Mouse (Mus musculus): ENCODE results near the gene Zfp952. TPM values are rescaled to one million over a fixed set of nuclear protein-coding genes. Genes with fewer than 3 reads are reported as not detected.

The Zfp952 gene
- polyA plus RNA-seq (2015; fragmentation: Nextera tagmentation; extraction: Ambion mirVana): 11.7 and 13.7 TPM in 2 replicates

DNA sequence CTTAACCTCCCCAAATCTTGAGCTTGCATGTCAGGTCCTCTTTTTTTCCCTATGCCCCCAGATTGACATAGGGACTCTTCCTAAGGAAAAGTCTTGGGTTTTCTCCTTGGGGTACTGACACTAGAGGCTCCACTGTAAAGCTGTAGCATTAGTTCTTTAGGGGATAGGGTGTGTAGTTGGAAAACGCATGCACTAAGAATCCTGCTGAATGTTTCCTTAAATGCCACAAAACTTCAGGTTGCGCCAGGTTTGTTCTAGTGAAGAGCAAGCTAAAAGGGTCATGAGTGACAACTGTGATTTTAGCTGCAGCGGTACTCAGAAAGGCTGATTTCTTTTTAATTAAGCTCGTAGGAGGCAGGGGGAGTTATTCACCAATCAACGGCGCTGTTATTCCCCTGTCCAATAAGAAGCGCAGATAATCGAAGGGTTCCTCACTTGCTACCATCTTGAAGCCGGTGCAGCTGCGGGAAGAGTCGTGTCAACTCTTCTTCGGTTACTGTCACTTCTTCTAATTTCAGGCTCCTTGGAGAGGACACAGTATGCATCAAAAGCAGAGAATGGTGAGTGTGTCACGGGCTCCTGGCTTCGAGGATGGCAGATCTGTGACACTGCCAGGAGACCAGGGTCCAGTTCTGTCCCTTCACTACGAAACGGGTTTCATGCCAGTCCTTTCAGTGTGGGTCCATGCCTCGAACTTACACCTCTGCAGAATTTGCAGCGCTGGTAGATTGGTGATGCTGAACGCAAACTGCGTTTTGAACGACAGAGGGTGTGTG lies at the start of gene Zfp952:
TSS of gene Zfp952 (plus strand) at position 431 of the 776 bp plus-strand sequence.
- 2% methylated on average over 21 of the region's 21 CpGs for WGBS
- Histone ChIP-seq H3K4me3 (replicated peaks) (peak within 1 kb of the TSS; percentile 71), H3K36me3 (peaks cover 24% of the 10 kb centered on the region), H3K27me3 (no peaks in the 10 kb centered on the region), H3K4me1 (peaks cover 16% of the 10 kb centered on the region), H3K4me2 (replicated peaks) (peak within 1 kb of the TSS; percentile 63), H3K9ac (peak within 1 kb of the TSS; percentile 57), H3K27ac (replicated peaks) (peak within 1 kb of the TSS; percentile 82), H3K9me3 (replicated peaks) (no peaks in the 10 kb centered on the region; the same call in 1 of the 2 replicates)
- ATAC-seq (ENCODE audit: insufficient number of reproducible peaks, low FRiP score, low TSS enrichment, low read depth): peak; percentile 93

DNA sequence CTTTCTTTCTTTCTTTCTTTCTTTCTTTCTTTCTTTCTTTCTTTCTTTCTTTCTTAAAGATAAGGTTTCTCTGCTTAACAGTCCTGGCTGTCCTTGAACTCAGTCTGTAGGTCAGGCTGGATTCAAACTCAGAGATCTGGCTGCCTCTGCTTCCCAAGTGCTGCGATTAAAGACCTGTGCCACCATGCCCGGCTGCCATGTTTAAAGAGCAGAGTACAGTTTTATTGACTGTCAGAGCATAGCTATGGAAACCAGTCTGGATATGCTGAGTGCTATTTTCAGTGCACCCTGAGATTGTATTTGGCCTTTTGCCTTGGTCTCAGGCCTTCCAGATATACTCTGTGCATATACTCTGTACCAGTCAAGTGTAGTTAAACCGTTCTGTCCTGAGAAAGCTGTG lies 49.3 kb upstream of the Zfp952 start:
- WGBS: 92% methylated on average over 3 of the region's 3 CpGs
- Histone ChIP-seq H3K27me3 (no peaks in the 10 kb centered on the region), H3K4me2 (replicated peaks) (no peak overlapping the region), H3K9me3 (replicated peaks) (no peaks in the 10 kb centered on the region), H3K9ac (no peak overlapping the region), H3K4me1 (peaks cover 18% of the 10 kb centered on the region), H3K36me3 (no peaks in the 10 kb centered on the region), H3K27ac (replicated peaks) (no peak overlapping the region), H3K4me3 (replicated peaks) (no peak overlapping the region)
- ATAC-seq (ENCODE audit: insufficient number of reproducible peaks, low FRiP score, low TSS enrichment, low read depth): no peak

DNA sequence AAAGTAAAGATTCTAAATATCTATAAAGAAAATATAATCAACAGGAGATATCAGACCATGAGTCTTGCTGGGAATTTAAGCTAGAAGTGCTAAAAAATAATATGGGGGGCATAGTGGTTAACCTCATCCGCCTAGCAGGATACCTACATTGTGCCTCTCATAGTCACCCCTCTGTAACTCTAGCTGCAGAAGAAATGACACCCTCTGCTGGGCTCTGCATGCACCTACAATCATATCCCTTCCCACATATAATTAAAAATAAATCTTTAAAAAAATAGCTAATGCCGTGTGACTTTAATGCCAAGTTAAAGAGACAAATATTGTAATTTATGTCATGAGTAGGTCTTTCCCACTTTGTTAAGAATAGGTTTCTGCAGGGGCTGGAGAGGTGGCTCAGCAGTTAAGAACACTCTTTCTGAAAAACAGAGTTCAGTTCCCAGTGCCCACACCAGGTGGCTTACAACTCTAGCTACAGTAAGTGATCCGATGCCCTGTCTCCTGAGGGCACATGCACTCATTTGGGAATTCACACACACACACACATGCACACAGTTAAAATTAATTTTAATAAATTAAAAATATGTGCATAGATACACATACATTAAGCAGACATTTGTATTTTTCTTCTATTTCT lies 48.4 kb upstream of the Zfp952 start:
- Histone ChIP-seq H3K27me3 (no peaks in the 10 kb centered on the region), H3K4me2 (replicated peaks) (no peak overlapping the region), H3K9ac (no peak overlapping the region), H3K36me3 (no peaks in the 10 kb centered on the region), H3K4me1 (peaks cover 18% of the 10 kb centered on the region), H3K9me3 (replicated peaks) (no peaks in the 10 kb centered on the region), H3K4me3 (replicated peaks) (no peak overlapping the region), H3K27ac (replicated peaks) (no peak overlapping the region)
- ATAC-seq (ENCODE audit: insufficient number of reproducible peaks, low FRiP score, low TSS enrichment, low read depth): no peak
- 56% methylated on average over 3 of the region's 3 CpGs for whole genome bisulfite sequencing

DNA sequence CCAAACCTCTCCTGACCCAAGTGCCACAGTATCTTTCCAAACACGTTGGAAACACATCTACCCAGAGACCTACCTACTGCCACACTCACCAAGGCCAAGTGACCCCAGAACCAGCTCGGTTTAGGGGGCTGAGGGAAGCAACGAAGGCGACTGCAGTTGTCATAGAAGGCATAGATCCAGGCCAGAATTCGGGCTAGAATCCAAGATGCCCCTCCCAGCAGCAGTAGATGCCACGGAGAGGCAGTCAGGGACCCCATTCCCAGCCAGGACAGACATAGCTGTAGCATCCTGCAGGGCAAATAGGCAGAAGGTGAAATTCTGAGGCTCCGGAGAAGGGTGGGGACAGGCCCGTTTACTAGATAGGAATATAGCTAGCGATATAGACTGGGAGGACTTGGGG lies 46.2 kb upstream of the Zfp952 start:
- Histone ChIP-seq H3K9ac (peak overlapping the region; percentile 59), H3K4me3 (replicated peaks) (peak overlapping the region; percentile 67), H3K36me3 (no peaks in the 10 kb centered on the region), H3K9me3 (replicated peaks) (no peaks in the 10 kb centered on the region), H3K4me1 (peaks cover 18% of the 10 kb centered on the region), H3K27me3 (no peaks in the 10 kb centered on the region), H3K4me2 (replicated peaks) (peak overlapping the region; percentile 88), H3K27ac (replicated peaks) (peak overlapping the region; percentile 87)
- 56% methylated on average over 9 of the region's 9 CpGs for WGBS
- ATAC-seq (ENCODE audit: insufficient number of reproducible peaks, low FRiP score, low TSS enrichment, low read depth): no peak

DNA sequence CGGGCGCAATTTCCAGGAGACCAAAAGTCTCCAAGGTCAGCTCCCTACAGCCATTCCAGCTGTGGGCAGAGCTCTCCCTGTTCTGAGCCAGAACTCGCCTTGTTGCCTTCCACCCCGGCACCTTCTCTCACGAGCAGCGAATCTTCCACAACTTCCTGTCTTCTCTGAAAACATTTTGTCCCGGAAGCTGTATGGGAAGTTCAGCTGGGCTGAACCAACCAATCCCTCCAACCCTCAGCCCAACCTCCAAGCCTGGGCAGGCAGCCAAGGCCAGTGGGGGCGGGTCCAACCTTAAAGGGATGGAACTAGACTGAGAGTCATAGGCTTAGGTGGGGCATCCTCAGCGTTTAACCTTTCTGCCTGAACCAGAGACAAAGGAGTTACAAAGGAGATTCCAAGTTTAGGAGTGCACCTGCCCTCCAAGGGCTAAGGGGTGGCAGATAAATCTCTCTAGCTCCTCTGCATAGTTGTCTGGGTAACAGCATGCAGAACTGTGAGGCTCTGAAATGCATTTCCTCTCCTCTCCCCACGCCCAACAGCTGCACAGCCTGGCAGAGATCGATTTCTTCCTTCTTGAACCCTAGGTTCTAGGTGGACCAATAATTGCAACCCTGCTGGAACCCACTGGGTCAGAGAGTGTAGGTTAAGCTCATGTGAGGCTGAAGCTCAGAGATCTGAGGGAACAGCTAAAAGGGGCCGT lies 45.6 kb upstream of the Zfp952 start, which contains the start of gene Cyp4f13:
TSS of gene Cyp4f13 (minus strand) at position 188 of the 700 bp plus-strand sequence.
- 18% methylated on average over 12 of the region's 12 CpGs for WGBS
- Histone ChIP-seq H3K4me1 (peaks cover 18% of the 10 kb centered on the region), H3K9me3 (replicated peaks) (no peaks in the 10 kb centered on the region), H3K4me2 (replicated peaks) (peak within 1 kb of the TSS; percentile 88), H3K9ac (peak within 1 kb of the TSS; percentile 59), H3K27me3 (no peaks in the 10 kb centered on the region), H3K36me3 (no peaks in the 10 kb centered on the region), H3K4me3 (replicated peaks) (peak within 1 kb of the TSS; percentile 67), H3K27ac (replicated peaks) (peak within 1 kb of the TSS; percentile 87)
- ATAC-seq (ENCODE audit: insufficient number of reproducible peaks, low FRiP score, low TSS enrichment, low read depth): peak; percentile 92

DNA sequence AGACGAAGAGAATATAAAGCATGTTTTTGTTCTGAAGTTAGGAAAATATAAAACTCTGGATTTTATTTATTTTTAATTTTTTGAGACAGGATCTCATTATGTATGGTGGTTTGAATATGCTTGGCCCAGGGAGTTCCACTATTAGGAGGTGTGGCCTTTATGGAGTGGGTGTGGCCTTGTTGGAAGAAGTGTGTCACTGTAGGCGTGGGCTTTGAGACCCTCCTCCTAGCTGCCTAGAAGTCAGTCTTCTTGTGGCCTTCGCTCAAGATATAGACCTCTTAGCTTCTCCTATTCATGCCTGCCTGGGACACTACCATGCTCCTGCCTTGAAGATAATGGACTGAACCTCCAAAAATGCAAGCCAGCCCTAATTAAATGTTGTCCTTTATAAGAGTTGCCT lies 42.8 kb upstream of the Zfp952 start:
- Histone ChIP-seq H3K27ac (replicated peaks) (no peak overlapping the region), H3K4me1 (peaks cover 18% of the 10 kb centered on the region), H3K36me3 (no peaks in the 10 kb centered on the region), H3K4me2 (replicated peaks) (no peak overlapping the region), H3K27me3 (no peaks in the 10 kb centered on the region), H3K9ac (no peak overlapping the region), H3K4me3 (replicated peaks) (no peak overlapping the region), H3K9me3 (replicated peaks) (no peaks in the 10 kb centered on the region)
- 81% methylated on average over 3 of the region's 3 CpGs for WGBS
- ATAC-seq (ENCODE audit: insufficient number of reproducible peaks, low FRiP score, low TSS enrichment, low read depth): no peak

DNA sequence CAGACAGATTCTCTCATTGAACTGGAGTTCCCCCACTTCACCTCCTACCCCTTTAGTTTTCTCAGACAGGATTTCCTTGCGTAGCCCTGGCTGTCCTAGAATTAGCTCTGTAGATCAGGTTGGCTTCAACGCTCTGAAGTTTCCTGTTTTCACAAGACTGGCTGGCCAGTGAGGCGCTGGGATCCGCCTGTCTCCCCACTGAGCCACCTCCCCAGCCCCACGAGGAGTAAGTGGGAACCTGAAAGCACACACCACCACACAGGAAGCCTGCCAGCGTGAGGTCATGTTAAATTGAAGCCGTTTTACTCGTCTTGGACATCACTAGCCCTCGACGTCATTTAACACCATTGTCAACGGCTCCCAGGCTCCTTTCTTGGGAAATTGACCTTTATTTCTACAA lies 41.9 kb upstream of the Zfp952 start:
- no peaks in the 10 kb centered on the region for H3K36me3 ChIP-seq
- no peak overlapping the region for H3K4me3 ChIP-seq (replicated peaks)
- H3K27me3 ChIP-seq: no peaks in the 10 kb centered on the region
- no peak for ATAC-seq (ENCODE audit: insufficient number of reproducible peaks, low FRiP score, low TSS enrichment, low read depth)
- no peak overlapping the region for H3K4me2 ChIP-seq (replicated peaks)
- peaks cover 17% of the 10 kb centered on the region for H3K4me1 ChIP-seq
- H3K9ac ChIP-seq: no peak overlapping the region
- 78% methylated on average over 11 of the region's 11 CpGs for WGBS
- H3K9me3 ChIP-seq (replicated peaks): no peaks in the 10 kb centered on the region
- H3K27ac ChIP-seq (replicated peaks): no peak overlapping the region

DNA sequence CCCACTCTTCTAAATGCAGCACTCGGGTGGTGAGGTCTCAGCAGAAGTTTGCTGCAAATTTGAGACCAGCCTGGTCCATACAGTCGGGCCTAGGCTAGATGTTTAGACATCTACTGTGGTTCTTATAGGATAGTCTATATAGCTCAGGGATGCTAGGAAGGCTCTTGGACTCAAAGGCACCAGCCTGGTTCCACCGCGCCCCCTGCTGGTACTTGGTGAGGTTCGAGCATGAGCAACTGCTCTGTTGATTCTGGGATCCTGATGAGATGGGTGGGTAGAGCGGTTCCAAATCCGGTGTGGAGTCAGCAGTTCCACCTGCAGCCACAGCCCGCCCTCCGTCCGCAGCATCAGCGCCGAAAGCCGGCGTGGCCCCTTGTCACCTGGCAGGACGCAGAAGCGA lies 41.5 kb upstream of the Zfp952 start:
- Histone ChIP-seq H3K9ac (no peak overlapping the region), H3K27me3 (no peaks in the 10 kb centered on the region), H3K9me3 (replicated peaks) (no peaks in the 10 kb centered on the region), H3K4me2 (replicated peaks) (no peak overlapping the region), H3K4me3 (replicated peaks) (no peak overlapping the region), H3K36me3 (no peaks in the 10 kb centered on the region), H3K4me1 (peaks cover 12% of the 10 kb centered on the region), H3K27ac (replicated peaks) (no peak overlapping the region)
- 30% methylated on average over 16 of the region's 16 CpGs for WGBS
- ATAC-seq (ENCODE audit: insufficient number of reproducible peaks, low FRiP score, low TSS enrichment, low read depth): no peak

DNA sequence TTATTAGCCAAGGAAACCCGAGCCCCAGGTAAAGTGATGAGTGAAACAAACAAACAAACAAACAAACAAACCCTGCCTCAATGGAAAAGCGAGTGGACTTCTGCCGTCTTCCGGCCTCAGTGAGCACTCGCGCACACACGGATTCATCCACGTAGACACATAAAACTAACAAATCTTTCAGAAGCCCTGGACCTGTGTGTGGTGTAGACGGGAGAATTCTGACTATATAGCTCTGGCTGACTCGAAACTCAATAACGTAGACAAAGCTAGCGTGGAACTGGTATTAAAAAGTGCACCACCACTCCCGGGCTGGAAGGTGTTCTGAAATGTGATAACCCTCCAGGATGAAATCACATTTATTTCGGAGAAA lies 27.7 kb upstream of the Zfp952 start:
- Histone ChIP-seq H3K9me3 (replicated peaks) (no peaks in the 10 kb centered on the region), H3K27ac (replicated peaks) (peak overlapping the region; percentile 94), H3K36me3 (no peaks in the 10 kb centered on the region), H3K9ac (peak overlapping the region; percentile 52), H3K4me1 (peaks cover 12% of the 10 kb centered on the region), H3K4me3 (replicated peaks) (peak overlapping the region; percentile 86), H3K27me3 (no peaks in the 10 kb centered on the region), H3K4me2 (replicated peaks) (peak overlapping the region; percentile 60)
- under 1% methylated on average over 14 of the region's 14 CpGs for WGBS
- peak; percentile 32; the same call in 1 of the 2 replicates for ATAC-seq (ENCODE audit: insufficient number of reproducible peaks, low FRiP score, low TSS enrichment, low read depth)

DNA sequence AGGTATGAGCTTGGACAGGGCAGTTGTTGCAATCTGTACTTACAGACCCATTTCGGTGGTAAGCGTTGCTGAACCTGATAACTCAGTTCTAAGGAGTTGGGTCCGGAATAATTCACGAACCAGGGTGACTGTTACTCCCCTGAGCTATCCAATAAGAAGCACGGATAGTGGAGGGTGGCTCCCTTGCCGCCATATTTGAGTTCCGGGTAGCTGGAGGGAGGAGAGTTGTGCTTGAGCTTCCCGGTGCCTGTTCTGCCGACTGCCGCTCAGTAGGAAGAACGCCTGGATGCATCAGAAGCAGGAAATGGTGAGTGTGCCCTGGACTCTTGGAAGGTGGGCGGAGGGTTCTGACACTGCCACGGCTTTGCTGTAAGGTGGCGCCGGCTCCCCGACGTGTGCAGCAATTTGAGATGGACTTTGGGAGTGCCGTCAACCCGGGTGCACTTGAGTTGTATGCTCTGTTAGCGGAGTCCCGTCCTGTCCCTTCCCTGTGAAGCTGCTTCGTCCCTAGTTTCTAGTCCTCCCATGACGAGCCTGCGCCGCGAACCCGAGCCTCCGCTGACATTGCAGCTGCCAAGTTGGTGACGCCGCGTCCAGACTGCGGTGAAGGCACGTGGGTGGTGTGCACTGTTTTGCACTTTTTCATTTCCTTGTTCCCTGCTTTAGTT lies 27.2 kb upstream of the Zfp952 start, which contains the start of gene Zfp472:
TSS of gene Zfp472 (plus strand) at position 192 of the 668 bp plus-strand sequence.
- peaks cover 12% of the 10 kb centered on the region for H3K4me1 ChIP-seq
- peak within 1 kb of the TSS; percentile 86 for H3K4me3 ChIP-seq (replicated peaks)
- H3K27me3 ChIP-seq: no peaks in the 10 kb centered on the region
- H3K9ac ChIP-seq: peak within 1 kb of the TSS; percentile 64
- WGBS: under 1% methylated on average over 33 of the region's 33 CpGs
- peak; percentile 98 for ATAC-seq (ENCODE audit: insufficient number of reproducible peaks, low FRiP score, low TSS enrichment, low read depth)
- H3K4me2 ChIP-seq (replicated peaks): peak within 1 kb of the TSS; percentile 60
- H3K27ac ChIP-seq (replicated peaks): peak within 1 kb of the TSS; percentile 94
- H3K36me3 ChIP-seq: no peaks in the 10 kb centered on the region
- no peaks in the 10 kb centered on the region for H3K9me3 ChIP-seq (replicated peaks)

DNA sequence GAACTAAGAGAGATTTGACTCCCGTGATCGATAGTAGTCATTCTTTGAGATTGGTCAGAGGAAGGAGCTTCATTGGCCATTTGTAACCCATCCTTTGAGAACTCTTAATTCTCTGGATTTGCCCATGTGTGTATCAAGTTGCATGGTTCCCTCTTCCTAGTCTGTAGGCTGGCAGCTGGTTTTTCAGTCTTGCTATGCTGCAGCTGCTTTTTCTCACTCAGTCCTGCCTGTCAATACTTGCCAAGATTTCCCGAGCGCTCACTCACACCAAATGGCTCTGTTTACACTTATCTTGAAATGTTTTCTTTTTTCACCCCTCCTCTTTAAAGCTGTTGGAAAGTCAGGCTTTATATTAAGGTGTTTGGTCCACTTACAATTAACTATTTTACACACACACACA lies 11.6 kb upstream of the Zfp952 start:
- Histone ChIP-seq H3K4me1 (no peaks in the 10 kb centered on the region), H3K27me3 (no peaks in the 10 kb centered on the region), H3K36me3 (peaks cover 36% of the 10 kb centered on the region), H3K9ac (no peak overlapping the region), H3K27ac (replicated peaks) (no peak overlapping the region), H3K9me3 (replicated peaks) (0 out of 2 replicates have a peak, but pooled peaks cover 3% of the 10 kb centered on the region), H3K4me2 (replicated peaks) (no peak overlapping the region), H3K4me3 (replicated peaks) (no peak overlapping the region)
- no peak for ATAC-seq (ENCODE audit: insufficient number of reproducible peaks, low FRiP score, low TSS enrichment, low read depth)
- 75% methylated on average over 4 of the region's 4 CpGs for WGBS

Measured in embryonic facial prominence, embryonic 15.5 days (tissue).